Mouse (Mus musculus) small intestine, adult 2 months (tissue): ENCODE measurements at regions not wholly inside any gene's neighbourhood (a gene's known extent, or its start where the extent isn't known, plus 50 kb on each side); places are given as distances from the start of the nearest gene placed in this dataset.
A peak's percentile ranks its signal among the peaks of the same experiment; 100 is the strongest.
"Not testable (repeated sequence)": the region's sequence is repeated elsewhere in the genome, so short reads cannot be mapped to it uniquely, and the experiment has no call there.

Experiments
- H3K27ac ChIP-seq: fragments of 200-500 bp; 2 replicates; pipeline ENCODE4 v1.5.1; 2012; ENCODE audit warnings: low read depth, low read length, control low read depth, inconsistent platforms; ENCODE audit not compliant: insufficient read depth
- H3K27me3 ChIP-seq: fragments of 200-500 bp; 2 replicates; pipeline ENCODE4 v1.6.1; 2012; ENCODE audit warnings: mild to moderate bottlenecking, moderate library complexity, low read length, inconsistent platforms; ENCODE audit not compliant: control insufficient read depth, insufficient read depth
- H3K36me3 ChIP-seq: fragments of 200-500 bp; 2 replicates; pipeline ENCODE4 v1.6.1; 2012; ENCODE audit warnings: mild to moderate bottlenecking, low read length, control low read depth, inconsistent platforms; ENCODE audit not compliant: control insufficient read depth, insufficient read depth
- H3K4me1 ChIP-seq: fragments of 200-500 bp; 2 replicates; pipeline ENCODE4 v1.6.1; 2012; ENCODE audit warnings: low read length, inconsistent platforms, mixed read lengths; ENCODE audit not compliant: control insufficient read depth, insufficient read depth, insufficient read length
- H3K4me3 ChIP-seq: fragments of 200-500 bp; 2 replicates; pipeline ENCODE4 v1.5.1; 2012; ENCODE audit warnings: low read depth, mild to moderate bottlenecking, control low read depth, inconsistent platforms, low read length, moderate library complexity
- CTCF ChIP-seq: fragments of 200-500 bp; IDR thresholded peaks from 2 replicates; pipeline ENCODE4 v1.5.1; 2012; ENCODE audit warnings: low read depth, mild to moderate bottlenecking, control low read depth, inconsistent platforms, low read length, moderate library complexity, mixed read lengths; ENCODE audit not compliant: insufficient replicate concordance, insufficient read length; ENCODE audit errors: extremely low read depth
- POLR2A ChIP-seq: fragments of 200-500 bp; IDR thresholded peaks from 2 replicates; pipeline ENCODE4 v1.6.1; 2012; ENCODE audit warnings: low read depth, mild to moderate bottlenecking, control low read depth, inconsistent platforms, low read length, moderate library complexity
- WGBS: fragments of 180-500 bp; shearing (Covaris S2); methylation state at CpG from one replicate; pipeline ENCODE4 v1.1.7; 2018; 5-methylcytosine and 5-hydroxymethylcytosine counted together

- no peak for TF ChIP-seq POLR2A
- no peak for TF ChIP-seq CTCF
- H3K27ac ChIP-seq: no peak overlapping the region
- no peaks in the 10 kb centered on the region for H3K36me3 ChIP-seq
- H3K27me3 ChIP-seq: no peaks in the 10 kb centered on the region
- 77% methylated on average over 4 of the region's 4 CpGs for WGBS
- no peak overlapping the region for H3K4me3 ChIP-seq
- H3K4me1 ChIP-seq: no peaks in the 10 kb centered on the region
Measured at GRCm38 (mm10) chr6:100402716-100403115, 115.4 kb upstream of the Rybp start.

GRCm38 (mm10) chr6:100401728-100402127 is 114.4 kb upstream of the Rybp start:
- Histone ChIP-seq H3K27me3 (no peaks in the 10 kb centered on the region), H3K27ac (peak overlapping the region; percentile 30; the same call in 1 of the 2 replicates), H3K36me3 (no peaks in the 10 kb centered on the region), H3K4me3 (no peak overlapping the region), H3K4me1 (no peaks in the 10 kb centered on the region)
- TF ChIP-seq POLR2A (no peak), CTCF (no peak)
- 60% methylated on average over 2 of the region's 2 CpGs for WGBS

- not testable (repeated sequence) for H3K4me1 ChIP-seq, H3K27me3 ChIP-seq, H3K4me3 ChIP-seq, H3K36me3 ChIP-seq, H3K27ac ChIP-seq
- WGBS: 56% methylated on average over 1 of the region's 1 CpGs
Measured at GRCm38 (mm10) chr6:100399387-100399786, 112.1 kb upstream of the Rybp start.

- TF ChIP-seq CTCF (no peak), POLR2A (no peak)
- no peaks in the 10 kb centered on the region for H3K4me1 ChIP-seq
- 82% methylated on average over 14 of the region's 14 CpGs for WGBS
- H3K27ac ChIP-seq: no peak overlapping the region
- H3K4me3 ChIP-seq: no peak overlapping the region
- H3K36me3 ChIP-seq: no peaks in the 10 kb centered on the region
- no peaks in the 10 kb centered on the region for H3K27me3 ChIP-seq
Measured at GRCm38 (mm10) chr6:100396311-100397200, 109.3 kb upstream of the Rybp start.

- no peak overlapping the region for H3K4me3 ChIP-seq
- 81% methylated on average over 7 of the region's 7 CpGs for WGBS
- H3K4me1 ChIP-seq: no peaks in the 10 kb centered on the region; the same call in 1 of the 2 replicates
- no peak overlapping the region for H3K27ac ChIP-seq
- H3K36me3 ChIP-seq: no peaks in the 10 kb centered on the region
- TF ChIP-seq POLR2A: no peak
- TF ChIP-seq CTCF: no peak
- no peaks in the 10 kb centered on the region for H3K27me3 ChIP-seq
Measured at GRCm38 (mm10) chr6:100390258-100390910, 103.1 kb upstream of the Rybp start.

- Histone ChIP-seq H3K27ac (no peak overlapping the region), H3K27me3 (no peaks in the 10 kb centered on the region), H3K4me3 (no peak overlapping the region), H3K4me1 (no peaks in the 10 kb centered on the region; the same call in 1 of the 2 replicates), H3K36me3 (no peaks in the 10 kb centered on the region)
- 49% methylated on average over 5 of the region's 5 CpGs for WGBS
- TF ChIP-seq CTCF: no peak
Measured at GRCm38 (mm10) chr6:100387042-100387441, 99.8 kb upstream of the Rybp start.

GRCm38 (mm10) chr6:100385640-100386039 is 98.4 kb upstream of the Rybp start:
- Histone ChIP-seq H3K36me3 (no peaks in the 10 kb centered on the region), H3K27me3 (no peaks in the 10 kb centered on the region), H3K4me1 (no peaks in the 10 kb centered on the region; the same call in 1 of the 2 replicates), H3K27ac (no peak overlapping the region), H3K4me3 (no peak overlapping the region)
- WGBS: 22% methylated on average over 8 of the region's 8 CpGs
- no peak for TF ChIP-seq CTCF
- TF ChIP-seq POLR2A: no peak
